Mouse (Mus musculus): ENCODE results near the gene D130052B06Rik. TPM values are rescaled to one million over a fixed set of nuclear protein-coding genes. Genes with fewer than 3 reads are reported as not detected.

The D130052B06Rik gene
- polyA plus RNA-seq, 1 experiment from 2014 or later, result 0.08 TPM

- 95% methylated on average over 2 of the region's 2 CpGs for WGBS
- H3K9ac ChIP-seq (replicated peaks; ENCODE audit: low read length), result no peak overlapping the region
- no peak overlapping the region for H3K4me2 ChIP-seq (ENCODE audit: low read depth, low read length)
- H3K36me3 ChIP-seq (replicated peaks; ENCODE audit: control insufficient read depth, insufficient read depth, low read depth, low read length), result no peaks in the 10 kb centered on the region
- no peaks in the 10 kb centered on the region for H3K27me3 ChIP-seq (ENCODE audit: control insufficient read depth, insufficient read depth, low read length)
- H3K9me3 ChIP-seq (replicated peaks; ENCODE audit: control insufficient read depth, low read length), result no peaks in the 10 kb centered on the region
- no peak overlapping the region for H3K4me3 ChIP-seq (ENCODE audit: low read depth, low read length)
- DNase-seq (ENCODE audit: low spot score), result no peak
- ATAC-seq (replicated peaks; ENCODE audit: insufficient number of reproducible peaks, low FRiP score, low TSS enrichment, low read depth), result no peak
- no peaks in the 10 kb centered on the region for H3K4me1 ChIP-seq (ENCODE audit: control insufficient read depth, insufficient read depth, low read length)
- H3K27ac ChIP-seq (replicated peaks; ENCODE audit: low read depth, low read length), result no peak overlapping the region
Measured at GRCm38 (mm10) chr11:33637107-33637506, 38.0 kb downstream of the D130052B06Rik start.

GRCm38 (mm10) chr11:33649358-33649757 is 50.3 kb downstream of the D130052B06Rik start:
- no peak for DNase-seq (ENCODE audit: low spot score)
- no peaks in the 10 kb centered on the region for H3K27me3 ChIP-seq (ENCODE audit: control insufficient read depth, insufficient read depth, low read length)
- WGBS, result 72% methylated on average over 2 of the region's 2 CpGs
- H3K4me2 ChIP-seq (ENCODE audit: low read depth, low read length), result no peak overlapping the region
- no peak overlapping the region for H3K27ac ChIP-seq (replicated peaks; ENCODE audit: low read depth, low read length)
- H3K9ac ChIP-seq (replicated peaks; ENCODE audit: low read length), result no peak overlapping the region
- no peaks in the 10 kb centered on the region for H3K9me3 ChIP-seq (replicated peaks; ENCODE audit: control insufficient read depth, low read length)
- H3K4me3 ChIP-seq (ENCODE audit: low read depth, low read length), result no peak overlapping the region
- H3K36me3 ChIP-seq (replicated peaks; ENCODE audit: control insufficient read depth, insufficient read depth, low read depth, low read length), result no peaks in the 10 kb centered on the region
- no peaks in the 10 kb centered on the region for H3K4me1 ChIP-seq (ENCODE audit: control insufficient read depth, insufficient read depth, low read length)
- ATAC-seq (replicated peaks; ENCODE audit: insufficient number of reproducible peaks, low FRiP score, low TSS enrichment, low read depth), result no peak

GRCm38 (mm10) chr11:33654485-33654884 is 55.4 kb downstream of the D130052B06Rik start:
- ATAC-seq (replicated peaks; ENCODE audit: insufficient number of reproducible peaks, low FRiP score, low TSS enrichment, low read depth) (no peak), DNase-seq (ENCODE audit: low spot score) (no peak)
- H3K27ac ChIP-seq (replicated peaks; ENCODE audit: low read depth, low read length), result no peak overlapping the region
- no peak overlapping the region for H3K9ac ChIP-seq (replicated peaks; ENCODE audit: low read length)
- no peaks in the 10 kb centered on the region for H3K9me3 ChIP-seq (replicated peaks; ENCODE audit: control insufficient read depth, low read length)
- no peak overlapping the region for H3K4me3 ChIP-seq (ENCODE audit: low read depth, low read length)
- H3K4me2 ChIP-seq (ENCODE audit: low read depth, low read length), result no peak overlapping the region
- H3K36me3 ChIP-seq (replicated peaks; ENCODE audit: control insufficient read depth, insufficient read depth, low read depth, low read length), result no peaks in the 10 kb centered on the region
- no peaks in the 10 kb centered on the region for H3K27me3 ChIP-seq (ENCODE audit: control insufficient read depth, insufficient read depth, low read length)
- no peaks in the 10 kb centered on the region for H3K4me1 ChIP-seq (ENCODE audit: control insufficient read depth, insufficient read depth, low read length)
- 83% methylated on average over 2 of the region's 2 CpGs for WGBS

GRCm38 (mm10) chr11:33655221-33655620 is 56.1 kb downstream of the D130052B06Rik start:
- WGBS, result 74% methylated on average over 3 of the region's 3 CpGs
- H3K4me3 ChIP-seq (ENCODE audit: low read depth, low read length), result no peak overlapping the region
- no peak overlapping the region for H3K9ac ChIP-seq (replicated peaks; ENCODE audit: low read length)
- no peaks in the 10 kb centered on the region for H3K4me1 ChIP-seq (ENCODE audit: control insufficient read depth, insufficient read depth, low read length)
- no peaks in the 10 kb centered on the region for H3K27me3 ChIP-seq (ENCODE audit: control insufficient read depth, insufficient read depth, low read length)
- no peaks in the 10 kb centered on the region for H3K36me3 ChIP-seq (replicated peaks; ENCODE audit: control insufficient read depth, insufficient read depth, low read depth, low read length)
- DNase-seq (ENCODE audit: low spot score) (no peak), ATAC-seq (replicated peaks; ENCODE audit: insufficient number of reproducible peaks, low FRiP score, low TSS enrichment, low read depth) (no peak)
- no peak overlapping the region for H3K27ac ChIP-seq (replicated peaks; ENCODE audit: low read depth, low read length)
- H3K4me2 ChIP-seq (ENCODE audit: low read depth, low read length), result no peak overlapping the region
- no peaks in the 10 kb centered on the region for H3K9me3 ChIP-seq (replicated peaks; ENCODE audit: control insufficient read depth, low read length)

GRCm38 (mm10) chr11:33655861-33656593 is 56.9 kb downstream of the D130052B06Rik start:
- Histone ChIP-seq H3K4me1 (ENCODE audit: control insufficient read depth, insufficient read depth, low read length) (no peaks in the 10 kb centered on the region), H3K9me3 (replicated peaks; ENCODE audit: control insufficient read depth, low read length) (no peaks in the 10 kb centered on the region), H3K4me3 (ENCODE audit: low read depth, low read length) (no peak overlapping the region), H3K36me3 (replicated peaks; ENCODE audit: control insufficient read depth, insufficient read depth, low read depth, low read length) (no peaks in the 10 kb centered on the region), H3K27ac (replicated peaks; ENCODE audit: low read depth, low read length) (no peak overlapping the region), H3K4me2 (ENCODE audit: low read depth, low read length) (no peak overlapping the region), H3K9ac (replicated peaks; ENCODE audit: low read length) (no peak overlapping the region), H3K27me3 (ENCODE audit: control insufficient read depth, insufficient read depth, low read length) (no peaks in the 10 kb centered on the region)
- 82% methylated on average over 7 of the region's 7 CpGs for WGBS
- DNase-seq (ENCODE audit: low spot score), result no peak
- no peak for ATAC-seq (replicated peaks; ENCODE audit: insufficient number of reproducible peaks, low FRiP score, low TSS enrichment, low read depth)

GRCm38 (mm10) chr11:33660016-33660913 is 61.2 kb downstream of the D130052B06Rik start:
- Histone ChIP-seq H3K9me3 (replicated peaks; ENCODE audit: control insufficient read depth, low read length) (no peaks in the 10 kb centered on the region), H3K4me2 (ENCODE audit: low read depth, low read length) (no peak overlapping the region), H3K4me3 (ENCODE audit: low read depth, low read length) (no peak overlapping the region), H3K27ac (replicated peaks; ENCODE audit: low read depth, low read length) (no peak overlapping the region), H3K9ac (replicated peaks; ENCODE audit: low read length) (no peak overlapping the region), H3K4me1 (ENCODE audit: control insufficient read depth, insufficient read depth, low read length) (no peaks in the 10 kb centered on the region), H3K27me3 (ENCODE audit: control insufficient read depth, insufficient read depth, low read length) (no peaks in the 10 kb centered on the region), H3K36me3 (replicated peaks; ENCODE audit: control insufficient read depth, insufficient read depth, low read depth, low read length) (no peaks in the 10 kb centered on the region)
- WGBS, result 79% methylated on average over 13 of the region's 13 CpGs
- DNase-seq (ENCODE audit: low spot score), result no peak
- no peak; the same call in 1 of the 2 replicates for ATAC-seq (replicated peaks; ENCODE audit: insufficient number of reproducible peaks, low FRiP score, low TSS enrichment, low read depth)

GRCm38 (mm10) chr11:33663599-33663998 is 64.5 kb downstream of the D130052B06Rik start:
- Histone ChIP-seq H3K9me3 (replicated peaks; ENCODE audit: control insufficient read depth, low read length) (no peaks in the 10 kb centered on the region), H3K9ac (replicated peaks; ENCODE audit: low read length) (no peak overlapping the region), H3K4me1 (ENCODE audit: control insufficient read depth, insufficient read depth, low read length) (no peaks in the 10 kb centered on the region), H3K4me2 (ENCODE audit: low read depth, low read length) (no peak overlapping the region), H3K27me3 (ENCODE audit: control insufficient read depth, insufficient read depth, low read length) (no peaks in the 10 kb centered on the region), H3K27ac (replicated peaks; ENCODE audit: low read depth, low read length) (no peak overlapping the region), H3K4me3 (ENCODE audit: low read depth, low read length) (no peak overlapping the region), H3K36me3 (replicated peaks; ENCODE audit: control insufficient read depth, insufficient read depth, low read depth, low read length) (no peaks in the 10 kb centered on the region)
- DNase-seq (ENCODE audit: low spot score) (no peak), ATAC-seq (replicated peaks; ENCODE audit: insufficient number of reproducible peaks, low FRiP score, low TSS enrichment, low read depth) (no peak)
- WGBS, result 88% methylated on average over 2 of the region's 2 CpGs

GRCm38 (mm10) chr11:33668376-33668775 is 69.3 kb downstream of the D130052B06Rik start:
- Histone ChIP-seq H3K27me3 (ENCODE audit: control insufficient read depth, insufficient read depth, low read length) (no peaks in the 10 kb centered on the region), H3K27ac (replicated peaks; ENCODE audit: low read depth, low read length) (no peak overlapping the region), H3K9ac (replicated peaks; ENCODE audit: low read length) (no peak overlapping the region), H3K4me1 (ENCODE audit: control insufficient read depth, insufficient read depth, low read length) (no peaks in the 10 kb centered on the region), H3K36me3 (replicated peaks; ENCODE audit: control insufficient read depth, insufficient read depth, low read depth, low read length) (no peaks in the 10 kb centered on the region), H3K9me3 (replicated peaks; ENCODE audit: control insufficient read depth, low read length) (no peaks in the 10 kb centered on the region), H3K4me3 (ENCODE audit: low read depth, low read length) (no peak overlapping the region), H3K4me2 (ENCODE audit: low read depth, low read length) (no peak overlapping the region)
- DNase-seq (ENCODE audit: low spot score), result no peak
- ATAC-seq (replicated peaks; ENCODE audit: insufficient number of reproducible peaks, low FRiP score, low TSS enrichment, low read depth), result no peak
- WGBS, result 76% methylated on average over 6 of the region's 6 CpGs
